Mouse (Mus musculus) adrenal gland, adult 10 weeks (tissue): Measurements from ENCODE around the gene Gm21366. TPM values are rescaled to one million over a fixed set of nuclear protein-coding genes. Genes with fewer than 3 reads are reported as not detected.

ENCODE experiments used
- polyA plus RNA-seq: library from polyadenylated mRNA; stranded (reverse); fragments of 350-450 nt; fragmentation: Illumina TruSeq; extraction: RNeasy Lipid Tissue Mini Kit (QIAGEN cat#74804); gene quantifications from one replicate; pipeline ENCODE4 v1.2.3, GENCODE M21; 2014; ENCODE audit warnings: low read depth, low replicate concordance

Gm21366 gene
- polyA plus RNA-seq, result not detected

DNA sequence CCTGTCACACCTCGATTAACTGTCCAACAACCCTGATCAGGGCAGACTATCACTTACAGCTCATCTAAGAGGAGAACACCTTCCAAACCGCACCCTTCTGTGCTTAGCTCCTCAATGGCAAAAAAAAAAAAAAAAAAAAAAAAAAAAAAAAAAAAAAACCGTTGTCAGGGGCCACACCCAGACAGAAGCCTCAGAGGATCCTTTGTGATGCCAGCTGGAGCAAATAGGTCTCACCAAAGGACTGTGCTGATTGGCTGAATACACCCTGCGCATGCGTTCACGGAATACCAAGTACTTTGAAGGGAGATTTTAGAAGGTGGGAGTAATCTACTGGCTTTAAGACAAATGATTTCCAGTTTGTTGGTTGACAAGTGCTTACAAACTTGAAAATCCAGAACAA, at the start of gene Gm21366:
Gm21366 (minus strand) TSS at position 101 of the 400 bp plus-strand sequence.

